Mouse (Mus musculus): Measurements from ENCODE around the gene Zfp334.
A peak's percentile ranks its signal among the peaks of the same experiment; 100 is the strongest.

DNA sequence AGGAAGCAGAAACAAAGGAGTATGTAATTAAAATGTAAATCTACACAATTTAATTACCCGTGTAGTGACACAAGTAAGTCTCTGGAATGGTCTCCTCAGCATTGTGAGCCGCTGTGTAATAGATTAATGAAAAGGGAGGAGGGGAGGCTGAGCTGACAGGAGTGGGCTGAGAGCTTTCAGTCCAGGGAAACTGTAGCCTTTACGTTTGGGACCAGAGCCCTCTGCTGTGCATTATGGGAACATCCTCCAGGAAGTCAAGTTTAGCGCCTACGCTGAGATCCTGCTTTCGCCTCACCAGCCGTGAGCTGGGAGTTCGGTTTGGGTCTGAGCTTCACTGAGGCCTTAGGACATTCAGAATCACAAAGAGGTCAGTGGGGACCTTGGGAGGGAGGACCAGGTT, 38.6 kb downstream of the Zfp334 start:
- no peak for TF ChIP-seq POLR2A (IDR thresholded peaks at IDR 0.05; ENCODE audit: borderline replicate concordance, extremely low read depth, insufficient read depth, insufficient read length, poor library complexity, severe bottlenecking)
- TF ChIP-seq CTCF (IDR thresholded peaks at IDR 0.05; ENCODE audit: borderline replicate concordance, extremely low read depth, insufficient read depth, insufficient read length) = peak; percentile 70

Data from brain, embryonic 14.5 days (tissue).